Mouse (Mus musculus) heart, postnatal 25 days (tissue): ENCODE measurements around the gene Tpra1. TPM values are rescaled to one million over a fixed set of nuclear protein-coding genes. Genes with fewer than 3 reads are reported as not detected.

Experiments
- DNase-seq: peaks from one replicate; pipeline ENCODE4 v3.0.0; 2022; ENCODE audit warnings: low spot score
- intact Hi-C: fragments of 180-260 bp; cut with DNase I; formaldehyde crosslinking; loops from one replicate; pipeline ENCODE4 v1.15.1; 2025
- total RNA-seq, 2 experiments: library from RNA; stranded (reverse); gene quantifications; 2 replicates each; pipeline ENCODE4 v1.2.3; 2021

Gene Tpra1
- 10 to 100 TPM; 36.4 to 37.2 TPM for total RNA-seq

- intact Hi-C loops: no loop called here
- DNase-seq: peak; percentile 92
Measured at GRCm38 (mm10) chr6:88901947-88902820, at the start of gene Tpra1. Gene Tpra1 (plus strand): TSS chr6:88902251.

GRCm38 (mm10) chr6:88854509-88854908 lies 47.5 kb upstream of the Tpra1 start:
- intact Hi-C loops: loop anchor here (2.0 kb wide), 1 partner anchor 306 kb away; no protein-coding TSS in a partner anchor
- DNase-seq: no peak

GRCm38 (mm10) chr6:88855636-88856035 lies 46.4 kb upstream of the Tpra1 start:
- no peak for DNase-seq
- intact Hi-C loops: loop anchor here (2.0 kb wide), 1 partner anchor 307 kb away; no protein-coding TSS in a partner anchor

GRCm38 (mm10) chr6:88857249-88857648 lies 44.8 kb upstream of the Tpra1 start:
- intact Hi-C loops: no loop called here
- peak; percentile 37 for DNase-seq

- intact Hi-C loops: loop anchor here (2.0 kb wide), 1 partner anchor 35 kb away; no protein-coding TSS in a partner anchor
- no peak for DNase-seq
Measured at GRCm38 (mm10) chr6:88857830-88858229, 44.2 kb upstream of the Tpra1 start.

GRCm38 (mm10) chr6:88858341-88858740 lies 43.7 kb upstream of the Tpra1 start:
- DNase-seq: no peak
- intact Hi-C loops: loop anchor here (2.0 kb wide), 1 partner anchor 34 kb away; no protein-coding TSS in a partner anchor

GRCm38 (mm10) chr6:88860914-88861313 lies 41.1 kb upstream of the Tpra1 start:
- intact Hi-C loops: no loop called here
- DNase-seq: no peak

- no peak for DNase-seq
- intact Hi-C loops: no loop called here
Measured at GRCm38 (mm10) chr6:88865704-88866103, 36.3 kb upstream of the Tpra1 start.

- no peak for DNase-seq
Measured at GRCm38 (mm10) chr6:88869459-88869858, 32.6 kb upstream of the Tpra1 start.

GRCm38 (mm10) chr6:88870594-88870993 lies 31.5 kb upstream of the Tpra1 start:
- no peak for DNase-seq

More at GRCm38 (mm10) chr6:88869459-88869858, 32.6 kb upstream of the Tpra1 start:
- intact Hi-C loops: no loop called here

GRCm38 (mm10) chr6:88871546-88871945 lies 30.5 kb upstream of the Tpra1 start:
- intact Hi-C loops: no loop called here
- no peak for DNase-seq

More at GRCm38 (mm10) chr6:88870594-88870993, 31.5 kb upstream of the Tpra1 start:
- intact Hi-C loops: no loop called here

GRCm38 (mm10) chr6:88872811-88873210 lies 29.2 kb upstream of the Tpra1 start:
- DNase-seq: no peak
- intact Hi-C loops: no loop called here

- no peak for DNase-seq
- intact Hi-C loops: no loop called here
Measured at GRCm38 (mm10) chr6:88873965-88874867, 27.8 kb upstream of the Tpra1 start.

GRCm38 (mm10) chr6:88874868-88875508 lies 27.1 kb upstream of the Tpra1 start, which contains the start of gene Podxl2:
Gene Podxl2 (minus strand): TSS chr6:88875044.
- intact Hi-C loops: no loop called here
- peak; percentile 65 for DNase-seq

- intact Hi-C loops: no loop called here
- no peak for DNase-seq
Measured at GRCm38 (mm10) chr6:88879471-88879870, 22.6 kb upstream of the Tpra1 start.

GRCm38 (mm10) chr6:88881334-88881733 lies 20.7 kb upstream of the Tpra1 start:
- intact Hi-C loops: no loop called here
- no peak for DNase-seq

- intact Hi-C loops: no loop called here
- DNase-seq: no peak
Measured at GRCm38 (mm10) chr6:88884195-88884594, 17.9 kb upstream of the Tpra1 start.

- no peak for DNase-seq
- intact Hi-C loops: no loop called here
Measured at GRCm38 (mm10) chr6:88884690-88885089, 17.4 kb upstream of the Tpra1 start.

GRCm38 (mm10) chr6:88885644-88886416 lies 16.2 kb upstream of the Tpra1 start:
- intact Hi-C loops: no loop called here
- DNase-seq: no peak
